Mouse (Mus musculus): ENCODE data around the gene Rad23b. TPM values are rescaled to one million over a fixed set of nuclear protein-coding genes. Genes with fewer than 3 reads are reported as not detected.
"Not testable (repeated sequence)": the region's sequence is repeated elsewhere in the genome, so short reads cannot be mapped to it uniquely, and the experiment has no call there.

Rad23b gene
- polyA plus RNA-seq, 1 experiment from 2014 or later = 83.4 TPM

DNA sequence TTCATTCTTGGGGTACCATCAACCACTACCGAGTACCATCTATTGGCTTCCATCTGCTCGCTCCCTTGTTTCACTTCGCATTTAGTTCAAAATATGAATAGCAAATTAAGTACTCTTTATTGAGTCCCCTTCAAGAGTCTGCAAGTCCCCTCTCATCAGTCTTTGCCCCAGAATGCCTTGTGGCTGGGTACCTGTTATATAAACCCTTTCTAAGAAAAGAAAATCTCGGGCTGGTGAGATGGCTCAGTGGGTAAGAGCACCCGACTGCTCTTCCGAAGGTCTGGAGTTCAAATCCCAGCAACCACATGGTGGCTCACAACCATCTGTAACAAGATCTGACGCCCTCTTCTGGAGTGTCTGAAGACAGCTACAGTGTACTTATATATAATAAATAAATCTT, 20.9 kb upstream of the Rad23b start:
- not testable (repeated sequence) for H3K36me3 ChIP-seq (ENCODE audit: control insufficient read depth, insufficient read depth, low read length); H3K4me3 ChIP-seq (ENCODE audit: low read depth, low read length); H3K27me3 ChIP-seq (ENCODE audit: control insufficient read depth, insufficient read depth, low read length); H3K9ac ChIP-seq (ENCODE audit: low read length); DNase-seq (ENCODE audit: low spot score); H3K9me3 ChIP-seq (ENCODE audit: control insufficient read depth, low read length); H3K4me1 ChIP-seq (replicated peaks; ENCODE audit: control insufficient read depth, insufficient read depth, low read length); ATAC-seq (replicated peaks; ENCODE audit: low FRiP score); H3K4me2 ChIP-seq (ENCODE audit: low read depth, low read length, severe bottlenecking); H3K27ac ChIP-seq (ENCODE audit: low read depth, low read length)
- WGBS = 87% methylated on average over 6 of the region's 7 CpGs

GRCm38 (mm10) chr4:55329621-55330346, 20.1 kb upstream of the Rad23b start:
- Histone ChIP-seq H3K9ac (ENCODE audit: low read length) (no peak overlapping the region), H3K27ac (ENCODE audit: low read depth, low read length) (no peak overlapping the region), H3K4me2 (ENCODE audit: low read depth, low read length, severe bottlenecking) (no peak overlapping the region), H3K4me3 (ENCODE audit: low read depth, low read length) (no peak overlapping the region), H3K9me3 (ENCODE audit: control insufficient read depth, low read length) (no peaks in the 10 kb centered on the region), H3K36me3 (ENCODE audit: control insufficient read depth, insufficient read depth, low read length) (no peaks in the 10 kb centered on the region), H3K27me3 (ENCODE audit: control insufficient read depth, insufficient read depth, low read length) (no peaks in the 10 kb centered on the region), H3K4me1 (replicated peaks; ENCODE audit: control insufficient read depth, insufficient read depth, low read length) (no peaks in the 10 kb centered on the region)
- DNase-seq (ENCODE audit: low spot score) = no peak
- ATAC-seq (replicated peaks; ENCODE audit: low FRiP score) = no peak
- WGBS = 84% methylated on average over 8 of the region's 8 CpGs

DNA sequence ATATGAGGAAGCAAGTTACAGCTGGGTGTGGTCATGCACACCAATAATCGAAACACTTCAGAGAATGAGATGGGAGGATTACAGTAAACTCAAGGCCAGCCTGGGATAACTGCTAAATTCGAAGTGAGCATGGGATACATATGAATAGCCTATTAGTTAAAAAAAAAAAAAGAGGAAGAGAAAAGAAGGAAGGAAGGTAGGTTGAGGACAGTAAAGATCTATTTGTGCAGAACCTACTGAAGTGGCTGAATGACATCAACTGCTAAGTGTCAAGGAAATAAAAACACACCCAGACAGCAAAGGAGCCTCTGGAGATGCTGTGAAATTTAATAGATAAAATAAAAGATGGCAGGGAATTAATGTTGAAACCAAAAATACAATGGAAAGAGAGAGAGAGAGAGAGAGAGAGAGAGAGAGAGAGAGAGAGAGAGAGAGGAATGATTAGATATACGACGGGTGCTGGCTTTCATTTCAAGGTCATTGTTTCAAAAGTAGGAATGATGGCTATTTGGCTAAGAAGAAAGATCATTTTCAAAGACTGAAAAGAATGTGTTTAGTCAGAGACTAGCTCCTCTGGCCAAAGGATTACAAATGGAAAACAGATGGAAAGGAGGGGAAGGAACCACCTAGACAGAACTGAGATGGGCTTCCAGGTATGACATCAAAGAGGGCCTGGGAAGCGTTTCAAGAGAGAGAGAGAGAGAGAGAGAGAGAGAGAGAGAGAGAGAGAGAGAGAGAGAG, 14.6 kb upstream of the Rad23b start:
- Histone ChIP-seq H3K4me2 (ENCODE audit: low read depth, low read length, severe bottlenecking) (no peak overlapping the region), H3K27ac (ENCODE audit: low read depth, low read length) (no peak overlapping the region), H3K36me3 (ENCODE audit: control insufficient read depth, insufficient read depth, low read length) (no peaks in the 10 kb centered on the region), H3K27me3 (ENCODE audit: control insufficient read depth, insufficient read depth, low read length) (no peaks in the 10 kb centered on the region), H3K4me3 (ENCODE audit: low read depth, low read length) (no peak overlapping the region), H3K9ac (ENCODE audit: low read length) (no peak overlapping the region), H3K4me1 (replicated peaks; ENCODE audit: control insufficient read depth, insufficient read depth, low read length) (no peaks in the 10 kb centered on the region), H3K9me3 (ENCODE audit: control insufficient read depth, low read length) (no peaks in the 10 kb centered on the region)
- whole genome bisulfite sequencing = 72% methylated on average over 5 of the region's 5 CpGs
- DNase-seq (ENCODE audit: low spot score) (no peak), ATAC-seq (replicated peaks; ENCODE audit: low FRiP score) (no peak)

DNA sequence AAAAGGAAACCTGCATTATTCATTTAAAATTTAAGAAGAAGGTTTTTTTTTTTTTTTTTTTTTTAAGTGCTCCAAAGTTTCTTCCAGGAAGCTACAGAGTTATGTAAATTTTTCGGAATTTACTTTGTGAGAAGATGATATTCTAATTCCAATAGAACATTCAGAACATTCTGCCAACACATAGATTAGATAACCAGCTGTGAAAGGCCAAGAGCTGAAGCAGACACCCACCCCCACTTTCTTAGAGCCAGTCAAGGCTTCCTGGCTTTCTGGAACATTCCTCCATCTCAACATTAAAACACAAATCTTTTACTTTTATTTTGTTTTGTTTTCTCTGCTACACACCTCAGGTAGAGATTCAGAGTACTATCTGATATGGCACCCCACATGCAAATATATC, 10.9 kb upstream of the Rad23b start:
- Histone ChIP-seq H3K9ac (ENCODE audit: low read length) (no peak overlapping the region), H3K4me1 (replicated peaks; ENCODE audit: control insufficient read depth, insufficient read depth, low read length) (no peaks in the 10 kb centered on the region), H3K9me3 (ENCODE audit: control insufficient read depth, low read length) (no peaks in the 10 kb centered on the region), H3K4me3 (ENCODE audit: low read depth, low read length) (no peak overlapping the region), H3K27ac (ENCODE audit: low read depth, low read length) (no peak overlapping the region), H3K27me3 (ENCODE audit: control insufficient read depth, insufficient read depth, low read length) (no peaks in the 10 kb centered on the region), H3K4me2 (ENCODE audit: low read depth, low read length, severe bottlenecking) (no peak overlapping the region), H3K36me3 (ENCODE audit: control insufficient read depth, insufficient read depth, low read length) (no peaks in the 10 kb centered on the region)
- 67% methylated on average over 1 of the region's 1 CpGs for WGBS
- no peak for ATAC-seq (replicated peaks; ENCODE audit: low FRiP score)
- DNase-seq (ENCODE audit: low spot score) = no peak

DNA sequence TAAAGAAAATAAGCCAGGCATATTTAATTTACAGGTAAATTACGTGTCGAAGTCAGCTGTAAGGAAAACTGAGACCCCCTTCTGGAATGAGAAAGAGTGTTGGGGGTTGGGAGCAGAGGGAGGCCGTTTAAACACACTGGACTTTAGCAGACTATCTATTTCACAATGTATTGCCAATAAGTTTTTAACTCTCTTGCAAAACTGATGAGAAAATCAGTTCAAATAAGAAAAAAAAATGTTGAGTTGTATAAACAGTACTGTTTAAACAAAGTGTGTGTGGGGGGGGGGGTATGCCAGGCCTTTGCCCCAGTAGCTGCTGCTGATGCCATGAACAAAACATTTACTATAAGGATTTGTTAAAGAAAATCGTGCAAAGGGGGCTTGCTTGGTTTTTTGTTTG, 10.5 kb upstream of the Rad23b start:
- Histone ChIP-seq H3K4me3 (ENCODE audit: low read depth, low read length) (no peak overlapping the region), H3K27ac (ENCODE audit: low read depth, low read length) (no peak overlapping the region), H3K27me3 (ENCODE audit: control insufficient read depth, insufficient read depth, low read length) (no peaks in the 10 kb centered on the region), H3K9me3 (ENCODE audit: control insufficient read depth, low read length) (no peaks in the 10 kb centered on the region), H3K4me1 (replicated peaks; ENCODE audit: control insufficient read depth, insufficient read depth, low read length) (no peaks in the 10 kb centered on the region), H3K9ac (ENCODE audit: low read length) (no peak overlapping the region), H3K36me3 (ENCODE audit: control insufficient read depth, insufficient read depth, low read length) (no peaks in the 10 kb centered on the region), H3K4me2 (ENCODE audit: low read depth, low read length, severe bottlenecking) (no peak overlapping the region)
- ATAC-seq (replicated peaks; ENCODE audit: low FRiP score) = no peak
- 80% methylated on average over 4 of the region's 4 CpGs for WGBS
- DNase-seq (ENCODE audit: low spot score) = no peak

DNA sequence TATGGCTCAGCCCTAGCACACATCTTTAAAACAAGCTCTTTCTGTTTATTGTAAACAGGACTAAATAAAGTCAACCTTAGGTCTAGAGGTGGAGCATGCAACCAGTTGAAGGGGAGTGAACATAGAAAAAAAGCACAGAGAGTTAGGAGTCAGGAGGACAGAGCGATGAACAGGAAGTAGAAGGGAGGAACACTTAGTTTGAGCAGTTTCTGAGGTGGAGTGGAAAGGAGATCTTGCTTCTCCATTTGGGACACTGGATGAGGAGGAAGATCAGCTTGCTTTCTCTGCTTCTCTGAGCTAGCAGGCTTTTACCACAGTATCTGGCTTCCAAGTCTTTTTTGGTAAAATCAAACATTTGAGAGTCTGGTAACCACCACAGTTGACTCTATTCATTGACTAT, 8.0 kb upstream of the Rad23b start:
- no peak overlapping the region for H3K4me3 ChIP-seq (ENCODE audit: low read depth, low read length)
- no peak overlapping the region for H3K9ac ChIP-seq (ENCODE audit: low read length)
- H3K36me3 ChIP-seq (ENCODE audit: control insufficient read depth, insufficient read depth, low read length) = no peaks in the 10 kb centered on the region
- no peak overlapping the region for H3K4me2 ChIP-seq (ENCODE audit: low read depth, low read length, severe bottlenecking)
- DNase-seq (ENCODE audit: low spot score) (no peak), ATAC-seq (replicated peaks; ENCODE audit: low FRiP score) (no peak)
- no peaks in the 10 kb centered on the region for H3K4me1 ChIP-seq (replicated peaks; ENCODE audit: control insufficient read depth, insufficient read depth, low read length)
- no peaks in the 10 kb centered on the region for H3K27me3 ChIP-seq (ENCODE audit: control insufficient read depth, insufficient read depth, low read length)
- H3K27ac ChIP-seq (ENCODE audit: low read depth, low read length) = no peak overlapping the region
- H3K9me3 ChIP-seq (ENCODE audit: control insufficient read depth, low read length) = no peaks in the 10 kb centered on the region
- WGBS = 93% methylated on average over 1 of the region's 1 CpGs

DNA sequence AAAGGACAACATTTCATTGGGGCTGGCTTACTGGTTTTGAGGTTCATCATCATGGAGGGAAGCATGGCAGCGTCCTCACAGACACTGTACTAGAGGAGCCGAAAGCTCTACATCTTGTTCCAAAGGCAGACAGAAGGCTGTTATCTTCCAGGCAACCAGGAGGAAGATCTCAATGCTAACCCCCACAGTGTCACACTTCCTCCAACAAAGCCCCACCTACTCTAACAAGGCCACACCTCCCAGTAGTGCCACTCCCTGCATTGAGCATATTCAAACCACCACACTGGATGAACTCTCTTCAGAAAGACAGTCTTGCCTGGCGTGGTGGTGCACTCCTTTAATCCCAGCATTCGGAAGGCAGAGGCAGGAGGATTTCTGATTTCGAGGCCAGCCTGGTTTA, 7.2 kb upstream of the Rad23b start:
- H3K36me3 ChIP-seq (ENCODE audit: control insufficient read depth, insufficient read depth, low read length) = no peaks in the 10 kb centered on the region
- no peak overlapping the region for H3K9ac ChIP-seq (ENCODE audit: low read length)
- H3K27me3 ChIP-seq (ENCODE audit: control insufficient read depth, insufficient read depth, low read length) = no peaks in the 10 kb centered on the region
- H3K4me3 ChIP-seq (ENCODE audit: low read depth, low read length) = no peak overlapping the region
- H3K4me2 ChIP-seq (ENCODE audit: low read depth, low read length, severe bottlenecking) = no peak overlapping the region
- no peak for ATAC-seq (replicated peaks; ENCODE audit: low FRiP score)
- H3K4me1 ChIP-seq (replicated peaks; ENCODE audit: control insufficient read depth, insufficient read depth, low read length) = no peaks in the 10 kb centered on the region
- WGBS = 89% methylated on average over 5 of the region's 5 CpGs
- no peak for DNase-seq (ENCODE audit: low spot score)
- H3K9me3 ChIP-seq (ENCODE audit: control insufficient read depth, low read length) = no peaks in the 10 kb centered on the region
- H3K27ac ChIP-seq (ENCODE audit: low read depth, low read length) = no peak overlapping the region

- no peak for DNase-seq (ENCODE audit: low spot score)
- WGBS = 90% methylated on average over 3 of the region's 3 CpGs
Observed at GRCm38 (mm10) chr4:55343287-55343686, 6.6 kb upstream of the Rad23b start.

More at GRCm38 (mm10) chr4:55343287-55343686, 6.6 kb upstream of the Rad23b start:
- no peak overlapping the region for H3K27ac ChIP-seq (ENCODE audit: low read depth, low read length)
- no peak overlapping the region for H3K4me3 ChIP-seq (ENCODE audit: low read depth, low read length)
- no peak overlapping the region for H3K4me2 ChIP-seq (ENCODE audit: low read depth, low read length, severe bottlenecking)
- no peaks in the 10 kb centered on the region for H3K36me3 ChIP-seq (ENCODE audit: control insufficient read depth, insufficient read depth, low read length)
- no peaks in the 10 kb centered on the region for H3K9me3 ChIP-seq (ENCODE audit: control insufficient read depth, low read length)
- ATAC-seq (replicated peaks; ENCODE audit: low FRiP score) = no peak
- H3K4me1 ChIP-seq (replicated peaks; ENCODE audit: control insufficient read depth, insufficient read depth, low read length) = no peaks in the 10 kb centered on the region
- H3K9ac ChIP-seq (ENCODE audit: low read length) = no peak overlapping the region
- no peaks in the 10 kb centered on the region for H3K27me3 ChIP-seq (ENCODE audit: control insufficient read depth, insufficient read depth, low read length)
